Mouse (Mus musculus) cerebellum, postnatal 14 days (tissue): Measurements from ENCODE around the gene Stx1a.
"Not testable (repeated sequence)": the region's sequence is repeated elsewhere in the genome, so short reads cannot be mapped to it uniquely, and the experiment has no call there.

Experiments
- DNase-seq, 2 experiments: peaks; one replicate each; pipeline ENCODE4 v3.0.0; 2021; ENCODE audit warnings: mixed read lengths in 2 of 2

Stx1a gene

GRCm38 (mm10) chr5:135040777-135041176, 17.5 kb downstream of the Stx1a start:
- DNase-seq = no peak

GRCm38 (mm10) chr5:135042105-135042788, 19.0 kb downstream of the Stx1a start:
- DNase-seq = no peak

- no peak for DNase-seq
Observed at GRCm38 (mm10) chr5:135044575-135044974, 21.3 kb downstream of the Stx1a start.

- DNase-seq = no peak
Observed at GRCm38 (mm10) chr5:135048539-135048938, 25.3 kb downstream of the Stx1a start.

GRCm38 (mm10) chr5:135049268-135049667, 26.0 kb downstream of the Stx1a start:
- not testable (repeated sequence) for DNase-seq

GRCm38 (mm10) chr5:135053356-135053755, 30.1 kb downstream of the Stx1a start:
- no peak for DNase-seq

GRCm38 (mm10) chr5:135063629-135064381, 40.5 kb downstream of the Stx1a start, which contains the start of gene Dnajc30:
TSS of gene Dnajc30 (plus strand) at chr5:135064202.
- peak; percentile 99 for DNase-seq

- DNase-seq = no peak
Observed at GRCm38 (mm10) chr5:135064382-135064766, 41.1 kb downstream of the Stx1a start.

GRCm38 (mm10) chr5:135064909-135065446, 41.7 kb downstream of the Stx1a start, which contains the start of gene Bud23:
TSS of gene Bud23 (minus strand) at chr5:135064959.
- not testable (repeated sequence) for DNase-seq

GRCm38 (mm10) chr5:135066008-135066407, 42.7 kb downstream of the Stx1a start:
- no peak for DNase-seq

GRCm38 (mm10) chr5:135070448-135070847, 47.2 kb downstream of the Stx1a start:
- DNase-seq = no peak

GRCm38 (mm10) chr5:135072061-135072460, 48.8 kb downstream of the Stx1a start:
- DNase-seq = no peak

GRCm38 (mm10) chr5:135072720-135073119, 49.4 kb downstream of the Stx1a start:
- DNase-seq = no peak

- DNase-seq = peak in 1 of 2 experiments; percentile 44
Observed at GRCm38 (mm10) chr5:135073349-135074150, 50.3 kb downstream of the Stx1a start.

- DNase-seq = no peak
Observed at GRCm38 (mm10) chr5:135075655-135076054, 52.4 kb downstream of the Stx1a start.

- no peak for DNase-seq
Observed at GRCm38 (mm10) chr5:135076368-135076767, 53.1 kb downstream of the Stx1a start.

GRCm38 (mm10) chr5:135076931-135077505, 53.7 kb downstream of the Stx1a start:
- DNase-seq = peak; percentile 69 to 72

- DNase-seq = peak; percentile 99
Observed at GRCm38 (mm10) chr5:135077564-135078481, 54.5 kb downstream of the Stx1a start, which contains the start of gene Vps37d. TSS of gene Vps37d (minus strand) at chr5:135078266.

GRCm38 (mm10) chr5:135078482-135078810, 55.2 kb downstream of the Stx1a start:
- DNase-seq = peak in 1 of 2 experiments; percentile 80

- DNase-seq = no peak
Observed at GRCm38 (mm10) chr5:135079578-135079977, 56.3 kb downstream of the Stx1a start.

GRCm38 (mm10) chr5:135080539-135080938, 57.3 kb downstream of the Stx1a start:
- no peak for DNase-seq
